Mouse (Mus musculus): Measurements from ENCODE around the gene F2r. TPM values are rescaled to one million over a fixed set of nuclear protein-coding genes. Genes with fewer than 3 reads are reported as not detected.

Gene F2r
- polyA plus RNA-seq, 1 experiment from 2014 or later: 58.5 TPM

DNA sequence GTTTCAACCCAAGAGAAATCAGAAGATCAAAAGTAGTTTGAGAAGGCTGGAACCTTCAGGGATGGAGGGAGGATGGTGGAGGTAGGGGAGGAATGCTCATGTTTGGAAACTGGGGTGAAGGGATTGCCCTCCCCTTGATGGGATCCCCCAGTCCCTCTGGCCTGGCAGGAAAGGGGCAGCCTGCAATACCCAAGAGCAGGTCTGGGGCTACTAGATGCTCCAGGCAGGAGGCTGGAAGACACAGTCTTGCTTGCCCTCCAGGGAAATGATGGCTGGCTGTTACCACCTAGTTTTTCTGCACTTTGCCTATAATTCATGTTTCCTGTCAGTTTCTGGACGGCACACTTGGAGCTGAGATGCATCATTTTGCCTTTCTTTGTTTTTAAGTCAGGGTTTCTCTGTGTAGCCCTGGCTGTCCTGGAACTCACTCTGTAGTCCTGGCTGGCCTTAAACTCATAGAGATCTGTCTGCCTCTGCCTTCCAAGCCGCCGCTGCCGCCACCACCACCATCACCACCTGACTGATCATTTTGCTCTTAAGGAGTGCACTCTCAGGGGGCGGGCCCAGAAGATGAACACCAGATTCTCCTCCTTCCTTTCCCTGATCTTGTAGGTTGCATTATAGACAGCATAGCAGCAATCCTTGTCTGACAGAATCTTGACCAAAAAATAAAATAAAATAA lies 40.1 kb downstream of the F2r start:
- DNase-seq (ENCODE audit: low spot score) (peak; percentile 47), ATAC-seq (replicated peaks; ENCODE audit: low FRiP score, low TSS enrichment, low read depth) (no peak)
- Histone ChIP-seq H3K27me3 (replicated peaks; ENCODE audit: control insufficient read depth, insufficient read depth, low read length) (no peaks in the 10 kb centered on the region), H3K27ac (ENCODE audit: low read depth) (no peak overlapping the region), H3K4me3 (ENCODE audit: low read depth, low read length) (no peak overlapping the region), H3K9me3 (ENCODE audit: control insufficient read depth, low read length) (no peaks in the 10 kb centered on the region), H3K4me1 (replicated peaks; ENCODE audit: control insufficient read depth, insufficient read depth, low read length) (no peaks in the 10 kb centered on the region), H3K9ac (ENCODE audit: low read length) (no peak overlapping the region), H3K4me2 (ENCODE audit: low read length) (no peak overlapping the region), H3K36me3 (ENCODE audit: control insufficient read depth, insufficient read depth, low read length) (no peaks in the 10 kb centered on the region)
- WGBS: 86% methylated on average over 5 of the region's 5 CpGs

DNA sequence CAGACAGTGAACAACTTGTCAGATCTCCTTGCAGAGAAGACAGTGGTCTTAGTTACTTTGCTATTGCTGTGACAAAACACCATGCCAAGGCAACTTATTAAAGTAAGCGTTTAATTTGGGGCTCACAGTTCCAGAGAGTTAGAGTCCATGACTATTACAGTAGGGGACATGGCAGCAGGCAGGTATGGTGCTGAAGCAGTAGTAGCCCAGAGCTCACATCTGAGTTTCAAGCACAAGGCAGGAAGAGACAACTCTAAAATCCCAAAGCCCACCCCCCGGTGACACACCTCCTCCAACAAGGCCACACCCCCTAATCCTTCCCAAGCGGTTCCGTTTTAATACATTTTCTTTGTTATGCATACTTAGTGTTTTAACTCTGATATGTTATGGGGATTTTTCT lies 47.4 kb downstream of the F2r start:
- Histone ChIP-seq H3K36me3 (ENCODE audit: control insufficient read depth, insufficient read depth, low read length) (no peaks in the 10 kb centered on the region), H3K4me2 (ENCODE audit: low read length) (no peak overlapping the region), H3K27ac (ENCODE audit: low read depth) (no peak overlapping the region), H3K27me3 (replicated peaks; ENCODE audit: control insufficient read depth, insufficient read depth, low read length) (no peaks in the 10 kb centered on the region), H3K9ac (ENCODE audit: low read length) (no peak overlapping the region), H3K4me3 (ENCODE audit: low read depth, low read length) (no peak overlapping the region), H3K4me1 (replicated peaks; ENCODE audit: control insufficient read depth, insufficient read depth, low read length) (no peaks in the 10 kb centered on the region), H3K9me3 (ENCODE audit: control insufficient read depth, low read length) (0 out of 2 replicates have a peak, but pooled peaks cover 3% of the 10 kb centered on the region)
- no peak for DNase-seq (ENCODE audit: low spot score)
- ATAC-seq (replicated peaks; ENCODE audit: low FRiP score, low TSS enrichment, low read depth): no peak
- 94% methylated on average over 4 of the region's 4 CpGs for WGBS

DNA sequence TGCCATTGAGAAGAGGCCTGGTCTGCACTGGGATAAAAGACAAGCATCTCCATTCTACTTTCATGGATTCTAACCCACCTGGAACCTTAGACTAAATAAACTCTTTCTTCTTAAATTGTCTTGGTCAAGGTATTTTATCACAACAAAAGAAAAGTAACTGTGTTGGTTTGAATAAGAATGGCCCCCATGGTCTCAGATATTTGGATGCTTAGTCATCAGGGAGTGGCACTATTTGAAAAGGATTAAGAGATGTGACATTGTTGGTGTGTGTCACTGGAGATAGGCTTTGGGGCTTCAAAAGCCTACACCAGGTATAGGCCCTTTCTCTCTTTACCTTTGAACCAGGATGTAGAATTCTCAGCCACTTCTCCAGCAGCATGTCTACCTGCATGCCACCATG lies 49.0 kb downstream of the F2r start:
- Histone ChIP-seq H3K36me3 (ENCODE audit: control insufficient read depth, insufficient read depth, low read length) (no peaks in the 10 kb centered on the region), H3K27ac (ENCODE audit: low read depth) (no peak overlapping the region), H3K4me1 (replicated peaks; ENCODE audit: control insufficient read depth, insufficient read depth, low read length) (no peaks in the 10 kb centered on the region), H3K4me2 (ENCODE audit: low read length) (no peak overlapping the region), H3K9me3 (ENCODE audit: control insufficient read depth, low read length) (0 out of 2 replicates have a peak, but pooled peaks cover 3% of the 10 kb centered on the region), H3K9ac (ENCODE audit: low read length) (no peak overlapping the region), H3K27me3 (replicated peaks; ENCODE audit: control insufficient read depth, insufficient read depth, low read length) (no peaks in the 10 kb centered on the region), H3K4me3 (ENCODE audit: low read depth, low read length) (no peak overlapping the region)
- ATAC-seq (replicated peaks; ENCODE audit: low FRiP score, low TSS enrichment, low read depth) (no peak), DNase-seq (ENCODE audit: low spot score) (no peak)

- Histone ChIP-seq H3K4me2 (ENCODE audit: low read length) (no peak overlapping the region), H3K27me3 (replicated peaks; ENCODE audit: control insufficient read depth, insufficient read depth, low read length) (no peaks in the 10 kb centered on the region), H3K9ac (ENCODE audit: low read length) (no peak overlapping the region), H3K4me3 (ENCODE audit: low read depth, low read length) (no peak overlapping the region), H3K4me1 (replicated peaks; ENCODE audit: control insufficient read depth, insufficient read depth, low read length) (no peaks in the 10 kb centered on the region), H3K36me3 (ENCODE audit: control insufficient read depth, insufficient read depth, low read length) (no peaks in the 10 kb centered on the region), H3K9me3 (ENCODE audit: control insufficient read depth, low read length) (0 out of 2 replicates have a peak, but pooled peaks cover 3% of the 10 kb centered on the region), H3K27ac (ENCODE audit: low read depth) (no peak overlapping the region)
- DNase-seq (ENCODE audit: low spot score) (no peak), ATAC-seq (replicated peaks; ENCODE audit: low FRiP score, low TSS enrichment, low read depth) (no peak)
- 98% methylated on average over 3 of the region's 3 CpGs for WGBS
Observed at GRCm38 (mm10) chr13:95568336-95568735, 50.0 kb downstream of the F2r start.

GRCm38 (mm10) chr13:95566841-95567551 lies 51.3 kb downstream of the F2r start:
- H3K9me3 ChIP-seq (ENCODE audit: control insufficient read depth, low read length): 0 out of 2 replicates have a peak, but pooled peaks cover 3% of the 10 kb centered on the region
- H3K27ac ChIP-seq (ENCODE audit: low read depth): no peak overlapping the region
- ATAC-seq (replicated peaks; ENCODE audit: low FRiP score, low TSS enrichment, low read depth): no peak
- no peak overlapping the region for H3K4me2 ChIP-seq (ENCODE audit: low read length)
- no peak overlapping the region for H3K4me3 ChIP-seq (ENCODE audit: low read depth, low read length)
- no peak overlapping the region for H3K9ac ChIP-seq (ENCODE audit: low read length)
- no peaks in the 10 kb centered on the region for H3K27me3 ChIP-seq (replicated peaks; ENCODE audit: control insufficient read depth, insufficient read depth, low read length)
- no peak for DNase-seq (ENCODE audit: low spot score)
- no peaks in the 10 kb centered on the region for H3K4me1 ChIP-seq (replicated peaks; ENCODE audit: control insufficient read depth, insufficient read depth, low read length)
- WGBS: 93% methylated on average over 15 of the region's 15 CpGs
- H3K36me3 ChIP-seq (ENCODE audit: control insufficient read depth, insufficient read depth, low read length): no peaks in the 10 kb centered on the region

DNA sequence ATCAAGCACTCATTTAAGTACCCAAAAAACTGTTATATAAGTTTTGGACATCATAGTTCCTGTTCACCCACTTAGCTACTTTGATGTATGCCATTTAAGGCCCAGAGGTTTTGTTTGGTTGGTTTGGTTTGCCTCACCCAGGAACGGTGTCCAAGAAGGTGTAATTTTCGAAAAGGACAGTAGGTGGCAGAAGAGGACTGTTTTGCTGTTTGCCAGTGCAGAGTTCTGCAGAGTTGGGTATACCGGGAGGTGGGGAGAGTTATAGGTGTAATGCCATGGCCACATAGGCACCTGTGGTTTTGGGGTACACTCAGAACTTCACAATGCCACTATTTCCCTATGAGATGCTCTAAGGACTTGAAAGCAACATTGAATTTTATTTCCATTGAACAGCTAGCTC lies 54.6 kb downstream of the F2r start:
- H3K9ac ChIP-seq (ENCODE audit: low read length): no peak overlapping the region
- no peaks in the 10 kb centered on the region for H3K4me1 ChIP-seq (replicated peaks; ENCODE audit: control insufficient read depth, insufficient read depth, low read length)
- no peak overlapping the region for H3K27ac ChIP-seq (ENCODE audit: low read depth)
- H3K4me2 ChIP-seq (ENCODE audit: low read length): no peak overlapping the region
- ATAC-seq (replicated peaks; ENCODE audit: low FRiP score, low TSS enrichment, low read depth): peak; percentile 58
- H3K9me3 ChIP-seq (ENCODE audit: control insufficient read depth, low read length): no peaks in the 10 kb centered on the region
- 1% methylated on average over 3 of the region's 3 CpGs for WGBS
- no peaks in the 10 kb centered on the region for H3K27me3 ChIP-seq (replicated peaks; ENCODE audit: control insufficient read depth, insufficient read depth, low read length)
- DNase-seq (ENCODE audit: low spot score): peak; percentile 86
- no peaks in the 10 kb centered on the region for H3K36me3 ChIP-seq (ENCODE audit: control insufficient read depth, insufficient read depth, low read length)
- H3K4me3 ChIP-seq (ENCODE audit: low read depth, low read length): no peak overlapping the region

GRCm38 (mm10) chr13:95563066-95563610 lies 55.1 kb downstream of the F2r start:
- Histone ChIP-seq H3K9me3 (ENCODE audit: control insufficient read depth, low read length) (no peaks in the 10 kb centered on the region), H3K27me3 (replicated peaks; ENCODE audit: control insufficient read depth, insufficient read depth, low read length) (no peaks in the 10 kb centered on the region), H3K27ac (ENCODE audit: low read depth) (no peak overlapping the region), H3K4me3 (ENCODE audit: low read depth, low read length) (no peak overlapping the region), H3K9ac (ENCODE audit: low read length) (no peak overlapping the region), H3K4me2 (ENCODE audit: low read length) (no peak overlapping the region), H3K4me1 (replicated peaks; ENCODE audit: control insufficient read depth, insufficient read depth, low read length) (no peaks in the 10 kb centered on the region), H3K36me3 (ENCODE audit: control insufficient read depth, insufficient read depth, low read length) (no peaks in the 10 kb centered on the region)
- DNase-seq (ENCODE audit: low spot score) (no peak), ATAC-seq (replicated peaks; ENCODE audit: low FRiP score, low TSS enrichment, low read depth) (no peak)
- 62% methylated on average over 10 of the region's 10 CpGs for WGBS

DNA sequence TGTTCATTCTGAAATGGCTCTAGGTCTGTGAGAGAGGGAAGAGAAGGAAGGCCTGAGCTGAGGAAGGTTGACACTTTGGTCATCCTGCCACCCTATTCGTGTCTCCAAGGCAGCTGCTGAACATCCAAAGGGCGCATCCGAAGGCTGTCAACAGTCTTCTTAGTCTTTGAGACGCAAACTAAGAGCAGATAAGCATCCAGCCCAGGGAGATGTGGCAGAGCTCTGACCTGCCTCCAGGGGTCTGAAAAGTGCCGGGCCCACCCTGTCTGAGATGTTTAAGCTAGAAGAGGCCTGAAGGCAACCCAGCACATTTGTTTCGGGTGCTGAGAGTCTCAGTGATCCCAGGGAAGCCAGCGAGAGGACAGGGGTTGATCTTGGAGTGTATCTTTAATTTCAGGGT lies 61.0 kb downstream of the F2r start:
- H3K9ac ChIP-seq (ENCODE audit: low read length): no peak overlapping the region
- no peak for DNase-seq (ENCODE audit: low spot score)
- H3K9me3 ChIP-seq (ENCODE audit: control insufficient read depth, low read length): no peaks in the 10 kb centered on the region
- no peak for ATAC-seq (replicated peaks; ENCODE audit: low FRiP score, low TSS enrichment, low read depth)
- no peak overlapping the region for H3K4me2 ChIP-seq (ENCODE audit: low read length)
- H3K27ac ChIP-seq (ENCODE audit: low read depth): no peak overlapping the region
- no peak overlapping the region for H3K4me3 ChIP-seq (ENCODE audit: low read depth, low read length)
- H3K36me3 ChIP-seq (ENCODE audit: control insufficient read depth, insufficient read depth, low read length): no peaks in the 10 kb centered on the region
- 79% methylated on average over 7 of the region's 7 CpGs for WGBS
- H3K4me1 ChIP-seq (replicated peaks; ENCODE audit: control insufficient read depth, insufficient read depth, low read length): no peaks in the 10 kb centered on the region
- H3K27me3 ChIP-seq (replicated peaks; ENCODE audit: control insufficient read depth, insufficient read depth, low read length): no peaks in the 10 kb centered on the region

All from intestine, embryonic 14.5 days (tissue).